Mouse (Mus musculus) megakaryocyte, embryonic 14.5 days (primary cell): ENCODE data around the gene Clec2d.

Source experiments
- FLI1 ChIP-seq: IDR thresholded peaks from 2 replicates; pipeline ENCODE4 v1.6.1; 2012; ENCODE audit warnings: low read length, inconsistent platforms, mixed read lengths
- GATA1 ChIP-seq: IDR thresholded peaks from 3 replicates; pipeline ENCODE4 v1.6.1; 2012; ENCODE audit warnings: mixed read lengths, low read length, inconsistent platforms, borderline replicate concordance

- TF ChIP-seq GATA1 (no peak), FLI1 (no peak)
Measured at GRCm38 (mm10) chr6:129187200-129187651, 6.8 kb downstream of the Clec2d start.
